Mouse (Mus musculus) splenic B cell, adult 2 months (primary cell): ENCODE results near the gene Cyth1.

Experiments used
- DNase-seq: peaks from one replicate; pipeline ENCODE4 v3.0.0-alpha.2; 2011; ENCODE audit warnings: low read depth, low spot score
- H3K27me3 ChIP-seq: 2 replicates; pipeline ENCODE4 v1.6.1; 2012; ENCODE audit warnings: mild to moderate bottlenecking, low read length, moderate library complexity, mixed read lengths; ENCODE audit not compliant: control insufficient read depth, poor library complexity, insufficient read depth, severe bottlenecking
- H3K36me3 ChIP-seq: 2 replicates; pipeline ENCODE4 v1.6.1; 2012; ENCODE audit warnings: mild to moderate bottlenecking, low read length, moderate library complexity, mixed read lengths; ENCODE audit not compliant: control insufficient read depth, poor library complexity, insufficient read depth, severe bottlenecking

Cyth1 gene

DNA sequence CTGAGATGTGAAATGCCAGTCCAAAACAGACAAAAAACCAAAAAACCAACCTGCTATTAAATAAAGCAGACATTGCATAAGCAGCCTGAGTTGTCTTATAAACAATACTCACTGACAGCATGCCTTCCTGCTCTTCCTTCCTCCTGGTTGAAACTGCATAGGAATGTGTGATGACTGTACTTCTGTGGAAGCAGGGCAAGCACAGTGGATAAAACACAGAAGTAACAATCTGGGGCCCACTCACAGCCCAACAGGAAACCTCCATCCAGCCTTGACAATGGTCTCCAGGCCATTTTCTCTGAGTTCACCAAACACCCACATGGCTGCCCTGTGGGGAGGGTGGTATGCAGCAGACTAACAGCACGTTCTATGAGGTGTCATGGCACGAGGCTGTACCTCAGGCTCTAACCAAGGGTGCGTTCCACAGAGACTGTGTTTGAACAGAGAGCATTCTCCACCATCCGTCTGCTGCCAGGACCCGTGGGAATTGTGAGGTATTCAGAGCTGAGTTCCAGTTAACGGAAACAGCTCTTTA, 26.0 kb downstream of the Cyth1 start:
- no peaks in the 10 kb centered on the region for H3K27me3 ChIP-seq
- H3K36me3 ChIP-seq: no peaks in the 10 kb centered on the region; the same call in 1 of the 2 replicates
- DNase-seq: no peak

DNA sequence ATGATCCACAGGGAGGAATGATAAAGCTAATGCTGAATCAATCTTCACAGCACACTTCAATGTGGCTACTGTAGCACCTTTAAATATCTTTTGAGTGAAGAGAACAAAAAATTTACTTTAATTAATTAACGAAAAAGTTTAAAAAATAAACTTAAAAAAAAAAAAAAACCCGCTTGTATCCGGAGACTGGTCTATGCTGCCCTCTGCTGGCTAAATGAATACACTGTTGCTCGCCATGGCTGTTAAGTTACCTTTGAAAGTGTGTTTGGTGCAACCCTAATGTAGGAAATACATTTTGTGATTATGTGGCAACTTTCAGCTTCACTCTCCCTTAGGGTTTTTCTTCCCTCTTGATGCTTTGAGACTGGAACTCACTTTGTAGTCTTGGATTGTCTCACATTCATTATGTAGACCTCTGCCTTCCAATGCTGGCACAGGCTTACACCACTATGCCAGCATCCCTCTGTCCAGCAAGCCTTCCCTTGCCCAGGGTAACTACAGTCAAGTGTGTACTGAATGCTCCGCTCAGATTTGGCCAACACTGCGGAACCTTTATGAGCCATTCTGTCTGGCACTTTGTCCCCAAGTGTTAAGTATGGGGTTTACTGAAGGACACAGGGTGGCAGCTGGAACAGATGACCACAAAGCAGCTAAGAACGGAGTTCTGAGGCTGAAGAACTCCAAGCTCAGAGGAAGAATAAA, 27.7 kb downstream of the Cyth1 start:
- Histone ChIP-seq H3K27me3 (no peaks in the 10 kb centered on the region), H3K36me3 (no peaks in the 10 kb centered on the region; the same call in 1 of the 2 replicates)
- peak; percentile 90 for DNase-seq

DNA sequence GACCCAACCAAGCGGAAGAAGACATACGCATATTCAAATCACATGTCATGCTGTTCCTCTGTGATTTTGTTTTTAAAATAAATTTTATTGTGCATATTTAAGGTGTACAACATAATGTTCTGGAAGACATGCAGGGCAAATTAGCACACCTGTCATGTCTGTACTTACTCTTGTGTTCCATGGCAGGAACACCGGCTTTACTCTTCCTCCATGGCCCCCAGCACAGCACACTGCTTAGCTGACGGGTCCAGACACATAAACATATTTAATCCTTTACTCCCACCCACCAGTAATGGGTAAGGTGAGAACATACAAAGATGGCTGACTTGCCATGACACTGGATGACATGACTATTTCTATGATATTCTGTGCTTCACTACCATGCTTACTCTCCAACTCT, 29.3 kb downstream of the Cyth1 start:
- H3K36me3 ChIP-seq: no peaks in the 10 kb centered on the region; the same call in 1 of the 2 replicates
- peak; percentile 84 for DNase-seq
- no peaks in the 10 kb centered on the region for H3K27me3 ChIP-seq

DNA sequence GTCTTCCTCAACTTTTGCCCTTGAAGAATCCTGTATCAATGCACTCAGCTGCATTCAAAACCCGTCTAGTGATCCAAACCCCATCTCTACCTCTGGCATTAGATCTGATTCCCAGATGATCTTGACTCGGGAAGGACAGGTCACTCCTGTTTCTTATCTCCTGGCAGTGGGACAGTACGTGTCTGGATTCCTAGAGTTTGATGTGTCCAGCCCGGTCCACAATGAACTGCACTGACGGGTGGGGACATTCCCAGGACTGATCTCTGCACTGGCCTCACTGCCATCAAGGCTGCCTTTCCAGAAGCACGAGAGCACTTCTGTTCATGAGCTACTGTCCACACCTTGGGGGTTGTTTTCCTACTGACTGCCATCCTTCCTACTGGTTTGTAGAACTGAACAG, 31.9 kb downstream of the Cyth1 start:
- Histone ChIP-seq H3K36me3 (no peaks in the 10 kb centered on the region; the same call in 1 of the 2 replicates), H3K27me3 (no peaks in the 10 kb centered on the region)
- no peak for DNase-seq

DNA sequence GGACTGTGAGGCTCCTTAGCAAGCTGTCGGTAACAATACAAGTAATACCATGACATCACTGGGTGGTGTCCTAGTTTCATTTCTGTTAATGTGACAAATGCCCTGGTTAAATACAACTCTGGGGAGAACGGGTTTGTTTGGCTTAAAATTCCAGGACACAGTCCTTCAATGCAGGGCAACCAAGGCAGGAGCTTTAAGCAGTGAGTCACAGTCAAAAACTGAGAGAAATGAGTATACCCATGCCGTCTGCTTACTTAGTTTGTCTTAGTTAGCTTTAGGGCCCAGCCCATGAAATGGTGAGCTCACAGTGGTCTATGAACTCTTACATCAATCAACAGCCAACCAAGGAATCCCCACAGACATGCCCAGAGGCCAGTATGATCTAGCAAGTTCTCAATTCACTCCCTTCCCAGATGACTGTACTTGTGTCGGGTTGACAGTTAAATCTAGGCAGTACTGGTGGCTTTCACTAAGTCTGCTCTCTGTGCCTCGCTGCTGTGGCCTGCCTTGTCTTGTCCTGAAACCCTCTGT, 32.4 kb downstream of the Cyth1 start:
- H3K36me3 ChIP-seq: no peaks in the 10 kb centered on the region
- no peaks in the 10 kb centered on the region for H3K27me3 ChIP-seq
- no peak for DNase-seq

DNA sequence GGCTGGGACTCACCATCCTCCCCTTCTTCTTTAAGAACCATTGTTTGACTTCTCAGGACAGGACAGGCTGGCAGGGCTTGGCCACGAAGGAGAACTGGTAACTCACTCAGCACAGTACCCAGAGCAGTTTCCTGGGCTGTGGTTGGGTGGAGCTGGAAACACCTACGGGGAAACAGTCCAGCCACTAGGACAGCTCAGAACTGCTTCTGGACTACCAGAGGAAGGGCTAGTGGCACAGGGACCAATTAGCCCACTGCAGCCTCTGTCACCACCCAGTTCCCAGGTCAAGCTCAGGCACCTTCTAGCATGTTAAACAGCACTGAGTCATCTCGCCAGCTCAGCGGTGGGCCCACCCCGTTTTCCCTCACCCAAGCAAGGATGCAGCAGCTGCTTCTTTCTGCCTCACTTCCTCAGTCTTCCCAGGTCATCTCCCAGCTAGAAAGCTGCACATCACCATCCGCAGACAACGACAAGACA, 35.7 kb downstream of the Cyth1 start:
- H3K27me3 ChIP-seq: no peaks in the 10 kb centered on the region
- H3K36me3 ChIP-seq: no peaks in the 10 kb centered on the region
- peak; percentile 71 for DNase-seq

DNA sequence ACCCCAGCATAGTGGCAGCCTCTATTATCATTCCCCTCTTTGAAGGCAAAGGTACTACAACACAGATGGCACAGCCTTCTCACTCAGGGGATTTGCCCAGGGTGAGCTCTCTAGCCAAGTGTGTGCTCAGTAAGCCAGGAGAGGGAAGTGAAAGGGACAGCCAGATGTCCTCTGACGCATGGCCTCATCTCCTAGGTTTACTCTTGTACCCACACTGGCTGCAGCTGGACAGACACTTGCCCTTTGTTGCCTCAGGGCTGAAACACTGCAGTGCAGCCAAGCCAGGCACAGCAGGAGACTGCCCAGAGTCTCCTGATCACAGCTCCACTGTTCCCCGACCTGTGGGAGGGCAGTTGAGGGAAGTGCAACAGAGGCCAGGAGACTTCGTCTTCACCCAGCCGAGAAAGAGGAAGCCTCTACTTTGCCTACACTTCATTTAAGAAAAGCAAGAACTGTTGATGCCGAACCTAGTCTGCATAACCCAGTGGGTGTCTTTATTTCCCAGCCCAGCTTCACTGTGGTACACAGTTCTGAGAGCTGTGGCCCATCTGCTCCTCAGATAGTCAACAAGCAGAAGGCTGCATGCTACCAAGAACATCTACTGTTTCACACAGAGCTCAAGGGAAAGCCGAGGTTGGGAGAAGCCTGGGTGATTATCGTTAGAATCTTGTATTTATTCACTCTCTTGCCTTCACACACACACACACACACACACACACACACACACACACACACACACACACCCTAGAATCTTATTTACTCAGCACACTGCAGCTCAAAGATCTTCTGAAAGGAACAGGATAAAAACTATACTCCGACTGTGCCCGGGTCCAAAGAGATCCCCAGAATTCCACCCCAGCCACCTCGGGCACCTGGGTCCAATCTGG, 36.4 kb downstream of the Cyth1 start:
- H3K36me3 ChIP-seq: no peaks in the 10 kb centered on the region
- peak; percentile 93 for DNase-seq
- no peaks in the 10 kb centered on the region for H3K27me3 ChIP-seq

DNA sequence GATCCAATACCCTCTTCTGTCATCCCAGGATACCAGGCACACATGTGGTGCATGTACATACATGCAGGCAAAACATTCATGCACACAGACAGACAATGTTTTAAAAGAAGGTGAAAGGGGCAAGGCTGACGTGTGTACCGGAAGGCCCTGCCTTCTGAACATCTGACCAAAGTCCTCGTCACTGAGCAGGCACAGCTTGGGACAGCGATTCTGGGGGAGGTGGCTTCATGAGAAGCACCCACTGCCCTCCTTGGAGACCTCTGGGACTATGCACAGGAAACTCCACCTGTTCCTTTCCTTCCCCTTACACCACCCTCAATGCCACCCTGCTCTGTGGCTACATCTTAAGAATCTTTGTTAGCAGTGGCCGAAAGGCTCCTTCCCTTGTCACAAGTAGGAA, 37.4 kb downstream of the Cyth1 start:
- peak; percentile 89 for DNase-seq
- Histone ChIP-seq H3K27me3 (no peaks in the 10 kb centered on the region), H3K36me3 (no peaks in the 10 kb centered on the region)

DNA sequence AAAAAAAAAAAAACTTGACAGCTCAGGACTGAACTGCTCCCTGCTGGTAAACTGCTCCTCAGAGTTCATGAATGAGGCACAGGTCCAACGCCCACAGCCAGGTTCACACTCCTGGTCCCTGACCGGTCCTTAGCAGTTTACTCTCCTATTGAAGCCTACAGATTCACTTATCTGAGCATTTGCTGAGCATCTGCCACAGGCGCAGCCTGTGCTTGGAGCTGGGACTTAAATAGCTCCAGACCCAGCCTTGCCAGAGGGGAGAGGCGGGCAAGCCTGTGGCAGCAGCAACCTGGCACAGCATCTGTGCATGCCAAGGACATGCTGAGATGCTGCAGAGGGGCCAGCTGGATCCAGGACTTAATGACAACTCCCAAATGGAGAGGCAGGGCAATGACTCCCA, 38.3 kb downstream of the Cyth1 start:
- Histone ChIP-seq H3K27me3 (no peaks in the 10 kb centered on the region), H3K36me3 (no peaks in the 10 kb centered on the region)
- DNase-seq: no peak

DNA sequence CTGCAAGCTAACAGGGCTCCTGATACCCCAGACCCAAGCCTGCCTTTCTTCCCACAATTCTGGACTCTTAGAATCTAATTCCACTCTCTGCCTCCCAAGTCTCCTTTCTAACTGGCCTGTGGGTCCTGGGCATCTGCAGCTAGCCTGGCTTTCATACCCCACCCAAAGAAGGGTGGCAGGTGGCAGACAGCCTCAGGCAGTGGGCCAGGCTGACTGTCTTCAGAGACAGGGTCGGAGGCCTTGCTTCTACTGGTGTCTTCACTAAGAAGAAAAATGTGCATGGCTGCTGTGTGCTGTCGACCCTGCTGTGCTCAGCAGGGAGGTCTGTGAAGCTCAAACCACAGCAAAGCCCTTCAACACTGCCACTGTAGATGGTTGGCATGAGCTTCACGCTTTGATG, 39.0 kb downstream of the Cyth1 start:
- no peaks in the 10 kb centered on the region for H3K27me3 ChIP-seq
- no peaks in the 10 kb centered on the region for H3K36me3 ChIP-seq
- DNase-seq: no peak

DNA sequence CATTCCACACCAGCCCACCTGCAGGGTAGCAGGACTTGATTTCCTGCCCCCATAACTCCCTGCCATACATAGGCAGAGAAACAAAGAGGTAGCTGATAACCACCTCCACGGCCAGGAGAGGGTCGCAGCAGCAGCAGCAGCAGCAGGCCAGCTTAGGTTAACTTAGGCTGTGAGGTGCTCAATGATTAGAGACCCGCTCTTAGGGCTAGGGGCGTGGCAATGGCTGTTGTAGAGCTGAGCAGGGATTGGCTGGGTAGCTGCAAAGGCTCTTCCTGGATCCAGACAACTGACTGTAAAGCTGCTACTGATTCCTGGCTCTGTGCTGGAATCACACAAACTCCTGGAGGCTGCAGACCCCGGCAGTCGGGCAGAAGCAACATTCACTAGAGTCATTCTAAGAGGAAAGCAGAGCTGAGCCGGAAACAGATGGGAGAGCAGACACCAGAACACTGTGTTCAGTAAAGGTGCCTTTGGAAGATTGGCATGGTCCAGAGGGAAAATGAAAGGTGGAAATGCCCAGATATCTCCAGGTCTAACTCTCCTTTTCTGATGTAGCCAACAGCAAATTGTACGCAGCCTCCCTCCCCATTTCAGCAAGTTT, 39.6 kb downstream of the Cyth1 start:
- Histone ChIP-seq H3K36me3 (no peaks in the 10 kb centered on the region), H3K27me3 (no peaks in the 10 kb centered on the region)
- DNase-seq: no peak

DNA sequence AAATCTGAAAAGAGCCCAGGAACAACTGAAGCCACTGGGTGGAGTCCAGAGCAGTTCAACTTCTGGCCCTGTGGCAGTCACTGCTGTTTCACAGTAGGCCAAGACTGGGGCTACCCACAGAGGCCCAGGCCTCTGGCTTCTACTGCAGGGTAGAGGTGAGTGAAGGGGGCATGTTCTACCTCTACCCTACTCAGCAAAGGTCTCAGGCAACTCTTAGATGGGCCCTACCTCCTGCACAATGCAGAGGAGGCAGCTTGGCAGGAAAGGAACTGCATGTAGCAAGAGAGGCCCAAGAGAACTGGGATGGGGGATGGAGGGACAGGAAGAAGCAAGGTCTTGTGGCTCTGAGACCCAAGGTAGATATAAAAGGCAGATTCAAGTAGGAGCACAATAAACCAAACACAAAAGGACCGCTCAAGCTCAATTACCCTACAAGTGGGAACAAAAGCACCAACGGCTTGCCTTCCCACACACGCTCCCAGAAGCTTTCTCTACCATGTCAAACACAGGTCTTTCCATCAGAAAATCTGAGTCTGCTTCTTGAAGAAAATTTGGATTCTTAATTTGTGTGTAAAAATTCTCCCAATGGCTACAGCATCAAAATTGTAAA, 40.9 kb downstream of the Cyth1 start:
- DNase-seq: no peak
- Histone ChIP-seq H3K36me3 (no peaks in the 10 kb centered on the region), H3K27me3 (no peaks in the 10 kb centered on the region)

DNA sequence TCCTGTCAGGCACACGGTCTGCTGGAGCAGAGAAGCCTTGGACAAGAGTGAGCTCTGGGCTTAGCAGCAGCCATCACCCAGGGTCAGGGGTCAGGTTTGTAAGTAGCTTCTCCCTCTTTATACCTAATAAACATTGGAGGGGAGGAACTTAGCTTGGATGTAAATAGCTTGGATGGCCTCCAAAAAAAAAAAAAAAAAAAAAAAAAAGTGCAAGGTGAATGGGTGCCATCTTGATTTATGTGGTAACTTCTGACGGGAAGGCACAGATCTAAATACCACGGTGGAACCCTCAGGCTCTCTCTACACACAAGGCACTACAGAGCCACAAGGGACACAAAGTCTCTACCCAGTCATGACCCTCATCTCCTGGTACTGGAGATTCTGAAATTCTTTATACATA, 42.1 kb downstream of the Cyth1 start:
- Histone ChIP-seq H3K36me3 (no peaks in the 10 kb centered on the region), H3K27me3 (no peaks in the 10 kb centered on the region)
- DNase-seq: no peak

DNA sequence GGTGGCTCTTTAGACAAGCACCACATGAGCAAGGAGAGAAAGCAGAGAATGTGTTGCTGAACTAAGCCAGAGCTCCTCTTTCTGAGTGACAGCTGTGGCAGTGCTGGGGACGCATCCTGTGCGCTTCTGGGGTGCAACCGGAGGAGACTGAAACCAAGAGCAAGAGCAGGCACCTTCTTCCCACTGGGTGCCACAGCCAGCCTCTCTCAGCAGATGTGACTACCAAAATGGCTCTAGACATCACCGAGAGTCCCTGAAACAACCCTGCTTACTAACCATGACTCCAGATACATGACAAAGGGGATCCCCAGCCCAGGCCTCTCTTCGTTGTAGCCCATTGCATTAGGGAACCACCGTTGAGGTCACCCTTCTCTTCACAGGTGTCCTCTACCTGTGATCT, 44.9 kb downstream of the Cyth1 start:
- H3K27me3 ChIP-seq: no peaks in the 10 kb centered on the region
- no peaks in the 10 kb centered on the region for H3K36me3 ChIP-seq
- peak; percentile 68 for DNase-seq
